Mouse (Mus musculus) heart, embryonic 14.5 days (tissue): ENCODE results near the gene 4933428G20Rik. TPM values are rescaled to one million over a fixed set of nuclear protein-coding genes. Genes with fewer than 3 reads are reported as not detected.
A peak's percentile ranks its signal among the peaks of the same experiment; 100 is the strongest.

ENCODE experiments used
- ATAC-seq: fragments of 200-750 bp; cut with Nextera tagmentation; 2 replicates; pipeline ENCODE4 v1.8.0; 2017; ENCODE audit warnings: low read depth, moderate TSS enrichment; ENCODE audit not compliant: insufficient number of reproducible peaks, insufficient read depth, low FRiP score
- H3K27ac ChIP-seq, 2 experiments: fragments of 200-500 bp in 1 of 2; fragments of 300-500 bp in 1 of 2; sonication (generic) in 1 of 2; replicated peaks in 1 of 2; 2 replicates each; pipeline ENCODE4 v1.5.1; 2012 to 2014; ENCODE audit warnings: low read depth in 2 of 2, low read length in 2 of 2, control low read depth in 1 of 2, mild to moderate bottlenecking in 1 of 2, mixed read lengths in 1 of 2; ENCODE audit not compliant: control insufficient read depth in 1 of 2, insufficient read depth in 1 of 2
- H3K27me3 ChIP-seq: fragments of 300-500 bp; sonication (generic); 2 replicates; pipeline ENCODE4 v1.6.1; 2014; ENCODE audit warnings: mild to moderate bottlenecking, low read length, control low read depth; ENCODE audit not compliant: control insufficient read depth, insufficient read depth
- H3K36me3 ChIP-seq: fragments of 300-500 bp; sonication (generic); 2 replicates; pipeline ENCODE4 v1.6.1; 2014; ENCODE audit warnings: mild to moderate bottlenecking, control low read depth, low read length, mixed read lengths; ENCODE audit not compliant: control insufficient read depth, insufficient read depth
- H3K4me1 ChIP-seq, 2 experiments: fragments of 200-500 bp in 1 of 2; fragments of 300-500 bp in 1 of 2; sonication (generic) in 1 of 2; 2 replicates each; pipeline ENCODE4 v1.6.1; 2012 to 2014; ENCODE audit warnings: low read length in 2 of 2, control low read depth in 1 of 2, mixed read lengths in 1 of 2; ENCODE audit not compliant: control insufficient read depth in 2 of 2, insufficient read depth in 2 of 2
- H3K4me2 ChIP-seq: fragments of 300-500 bp; sonication (generic); 2 replicates; pipeline ENCODE4 v1.6.1; 2014; ENCODE audit warnings: mild to moderate bottlenecking, low read length
- H3K4me3 ChIP-seq, 2 experiments: fragments of 200-500 bp in 1 of 2; fragments of 300-500 bp in 1 of 2; sonication (generic) in 1 of 2; 2 replicates each; pipeline ENCODE4 v1.5.1; 2012 to 2014; ENCODE audit warnings: low read length in 2 of 2, mild to moderate bottlenecking in 2 of 2, control low read depth in 1 of 2, low read depth in 1 of 2, moderate library complexity in 1 of 2; ENCODE audit not compliant: control insufficient read depth in 1 of 2, insufficient read depth in 1 of 2
- H3K9ac ChIP-seq: fragments of 300-500 bp; sonication (generic); 2 replicates; pipeline ENCODE4 v1.6.1; 2014; ENCODE audit warnings: mild to moderate bottlenecking, low read length
- H3K9me3 ChIP-seq: fragments of 300-500 bp; sonication (generic); 2 replicates; pipeline ENCODE4 v1.6.1; 2016; ENCODE audit warnings: low read length, control low read depth; ENCODE audit not compliant: control insufficient read depth
- WGBS: fragments of 180-500 bp; shearing (Covaris S2); extraction: QIAGEN DNeasy Blood & Tissue Kit; methylation state at CpG from one replicate; pipeline ENCODE4 v1.1.7; 2014; 5-methylcytosine and 5-hydroxymethylcytosine counted together
- polyA plus RNA-seq: library from polyadenylated mRNA; unstranded; fragments of >200 nt; fragmentation: Nextera tagmentation; extraction: Ambion mirVana; gene quantifications from 2 replicates; pipeline ENCODE4 v1.2.1, GENCODE M21; 2014

The 4933428G20Rik gene
- polyA plus RNA-seq, 1 experiment from 2014 or later, result not detected

- Histone ChIP-seq H3K27ac (no peak overlapping the region), H3K9ac (no peak overlapping the region), H3K4me1 (no peaks in the 10 kb centered on the region), H3K4me2 (no peak overlapping the region), H3K27me3 (no peaks in the 10 kb centered on the region), H3K9me3 (no peaks in the 10 kb centered on the region), H3K4me3 (no peak overlapping the region), H3K36me3 (peaks cover 100% of the 10 kb centered on the region)
- ATAC-seq, result no peak
- WGBS, result 79% methylated on average over 4 of the region's 4 CpGs
Measured at GRCm38 (mm10) chr11:97457120-97457519, 43.0 kb downstream of the 4933428G20Rik start.

DNA sequence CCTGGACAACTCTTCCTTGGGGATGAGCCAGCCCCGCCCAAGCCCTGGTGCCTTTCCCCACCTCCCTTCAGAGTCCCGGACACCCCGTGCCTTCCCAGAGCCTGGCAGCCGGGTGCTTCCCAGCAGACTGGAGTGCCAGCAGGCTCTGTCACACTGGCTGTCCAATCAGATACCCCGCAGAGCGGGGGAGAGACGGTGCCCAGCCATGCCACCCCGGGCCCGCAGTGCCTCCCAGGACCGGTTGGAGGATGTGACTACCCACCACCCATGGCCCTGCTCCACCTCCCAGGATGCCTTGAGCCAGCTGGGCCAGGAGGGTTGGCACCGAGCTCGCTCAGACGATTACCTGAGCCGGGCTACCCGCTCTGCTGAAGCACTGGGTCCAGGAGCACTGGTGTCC lies 48.5 kb downstream of the 4933428G20Rik start:
- no peak for ATAC-seq
- Histone ChIP-seq H3K9ac (no peak overlapping the region), H3K27me3 (no peaks in the 10 kb centered on the region), H3K4me1 (peaks cover 19 to 28% of the 10 kb centered on the region in 2 experiments), H3K27ac (no peak overlapping the region), H3K36me3 (peaks cover 91% of the 10 kb centered on the region), H3K4me3 (no peak overlapping the region), H3K4me2 (no peak overlapping the region), H3K9me3 (no peaks in the 10 kb centered on the region)
- 95% methylated on average over 15 of the region's 15 CpGs for WGBS

GRCm38 (mm10) chr11:97450305-97450922 lies 49.7 kb downstream of the 4933428G20Rik start:
- Histone ChIP-seq H3K9me3 (no peaks in the 10 kb centered on the region), H3K4me1 (peaks cover 19 to 31% of the 10 kb centered on the region in 2 experiments), H3K4me3 (peak overlapping the region; percentile 24 to 26), H3K36me3 (peaks cover 91% of the 10 kb centered on the region), H3K9ac (peak overlapping the region; percentile 66), H3K27me3 (no peaks in the 10 kb centered on the region), H3K4me2 (peak overlapping the region; percentile 62), H3K27ac (peak overlapping the region; percentile 63 to 78)
- WGBS, result 30% methylated on average over 10 of the region's 10 CpGs
- peak; percentile 22; the same call in 1 of the 2 replicates for ATAC-seq

GRCm38 (mm10) chr11:97449601-97450293 lies 50.4 kb downstream of the 4933428G20Rik start:
- Histone ChIP-seq H3K9ac (peak overlapping the region; percentile 66), H3K27ac (peak overlapping the region; percentile 63 to 78), H3K4me2 (peak overlapping the region; percentile 62), H3K36me3 (peaks cover 91% of the 10 kb centered on the region), H3K4me3 (peak overlapping the region; percentile 24 to 26), H3K4me1 (peaks cover 19 to 34% of the 10 kb centered on the region in 2 experiments), H3K9me3 (no peaks in the 10 kb centered on the region), H3K27me3 (no peaks in the 10 kb centered on the region)
- 2% methylated on average over 15 of the region's 15 CpGs for WGBS
- peak; percentile 69 for ATAC-seq

DNA sequence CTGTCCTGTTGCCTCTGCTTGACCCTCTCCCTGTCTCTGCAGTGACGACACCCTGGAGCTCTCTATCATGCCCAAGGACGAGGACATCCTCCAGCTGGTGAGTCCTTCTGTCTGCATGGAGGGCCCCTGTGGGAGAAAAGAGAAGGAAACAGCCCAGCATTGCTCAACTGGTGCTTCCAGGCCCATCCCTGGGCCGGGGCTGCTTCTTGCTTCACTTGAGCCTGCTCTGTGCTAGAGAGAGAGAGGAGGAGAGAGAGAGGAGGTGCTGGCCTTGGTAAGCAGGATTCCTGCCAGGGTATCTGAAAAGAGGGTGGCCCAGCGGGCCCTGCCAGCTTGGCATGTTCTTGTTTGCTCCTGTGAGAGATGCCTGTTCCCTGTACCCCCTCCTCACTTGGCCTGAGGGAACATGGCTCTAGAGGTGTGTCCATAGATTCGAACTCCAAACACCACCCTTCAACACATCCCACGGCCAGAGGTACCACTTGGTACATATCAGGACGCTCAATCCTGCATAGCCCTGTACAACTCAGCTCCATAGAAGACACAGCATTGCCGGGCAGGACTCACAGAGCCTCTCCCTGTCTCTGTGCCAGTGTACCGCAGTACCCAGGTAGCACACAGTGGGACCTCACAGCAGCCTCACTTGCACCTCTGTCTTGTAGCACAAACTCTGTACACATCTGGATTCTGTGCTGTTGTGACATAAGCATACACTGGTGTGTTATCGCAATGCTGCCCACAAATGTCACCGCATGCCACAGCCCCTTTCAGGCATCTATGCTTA lies 51.3 kb downstream of the 4933428G20Rik start:
- ATAC-seq, result no peak
- H3K27ac ChIP-seq, result peak overlapping the region; percentile 38 to 78
- no peaks in the 10 kb centered on the region for H3K27me3 ChIP-seq
- H3K4me1 ChIP-seq, result peaks cover 19 to 34% of the 10 kb centered on the region in 2 experiments
- H3K36me3 ChIP-seq, result peaks cover 91% of the 10 kb centered on the region
- H3K4me3 ChIP-seq, result no peak overlapping the region
- peak overlapping the region; percentile 28; the same call in 1 of the 2 replicates for H3K9ac ChIP-seq
- WGBS, result 81% methylated on average over 11 of the region's 11 CpGs
- H3K9me3 ChIP-seq, result no peaks in the 10 kb centered on the region
- peak overlapping the region; percentile 62 for H3K4me2 ChIP-seq

DNA sequence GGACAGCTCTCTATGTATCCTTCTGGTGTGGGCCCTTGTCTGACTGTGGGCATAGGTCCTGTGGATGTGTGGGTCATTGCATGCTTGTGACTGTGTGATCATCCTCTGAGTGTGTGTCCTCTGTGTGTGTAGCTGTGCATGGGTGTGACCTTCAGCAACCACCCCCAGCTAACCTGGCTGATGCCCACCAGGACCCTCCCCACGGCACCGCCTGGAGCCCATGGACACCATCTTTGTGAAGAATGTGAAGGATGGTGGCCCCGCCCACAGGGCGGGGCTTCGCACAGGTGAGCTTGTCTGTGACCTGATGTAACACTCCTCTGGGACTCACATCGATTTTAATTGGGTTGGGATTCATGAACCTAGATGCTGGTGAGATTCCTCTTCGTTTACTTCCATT lies 52.2 kb downstream of the 4933428G20Rik start:
- WGBS, result 85% methylated on average over 7 of the region's 7 CpGs
- Histone ChIP-seq H3K4me3 (no peak overlapping the region), H3K27ac (no peak overlapping the region), H3K36me3 (peaks cover 91% of the 10 kb centered on the region), H3K9me3 (no peaks in the 10 kb centered on the region), H3K4me2 (no peak overlapping the region), H3K27me3 (no peaks in the 10 kb centered on the region), H3K9ac (no peak overlapping the region), H3K4me1 (peaks cover 23 to 38% of the 10 kb centered on the region in 2 experiments)
- no peak for ATAC-seq

DNA sequence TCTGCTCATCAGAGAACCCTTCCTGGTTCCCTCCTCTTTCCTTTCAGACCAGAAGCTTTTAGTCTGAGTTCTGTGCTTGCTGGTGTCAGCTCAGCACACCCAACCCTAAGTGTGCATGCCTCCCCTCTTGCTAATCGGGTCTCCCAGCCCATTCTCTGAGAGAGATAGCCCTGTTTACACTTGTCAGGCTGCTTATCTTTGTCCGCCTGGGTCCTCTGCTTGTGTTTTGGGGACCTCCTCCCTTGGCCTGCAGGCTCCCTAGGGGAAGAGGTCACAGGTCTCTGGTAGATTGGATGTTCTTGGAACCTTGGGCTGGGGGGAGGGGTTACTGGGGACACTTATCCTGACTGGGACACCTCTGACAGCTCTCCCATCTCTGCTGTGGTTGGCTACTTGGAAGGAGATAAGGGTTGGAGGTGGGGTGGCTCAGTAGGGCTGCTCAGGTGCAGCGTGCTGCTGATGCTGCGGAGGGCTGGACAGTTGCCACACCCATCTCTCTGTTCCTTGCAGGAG lies 54.1 kb downstream of the 4933428G20Rik start:
- Histone ChIP-seq H3K9ac (0 out of 2 replicates have a peak overlapping the region, but pooled peaks have one; percentile 12), H3K27ac (0 out of 4 replicates have a peak overlapping the region, but pooled peaks of 1 of the 2 experiments have one; percentile 5), H3K27me3 (no peaks in the 10 kb centered on the region), H3K4me2 (no peak overlapping the region), H3K36me3 (peaks cover 72% of the 10 kb centered on the region), H3K9me3 (no peaks in the 10 kb centered on the region), H3K4me1 (peaks cover 40 to 57% of the 10 kb centered on the region in 2 experiments), H3K4me3 (no peak overlapping the region)
- ATAC-seq, result no peak
- WGBS, result 50% methylated on average over 4 of the region's 4 CpGs
